ENCODE assay signal across 8 mouse cellular contexts in the genomic region with DNA sequence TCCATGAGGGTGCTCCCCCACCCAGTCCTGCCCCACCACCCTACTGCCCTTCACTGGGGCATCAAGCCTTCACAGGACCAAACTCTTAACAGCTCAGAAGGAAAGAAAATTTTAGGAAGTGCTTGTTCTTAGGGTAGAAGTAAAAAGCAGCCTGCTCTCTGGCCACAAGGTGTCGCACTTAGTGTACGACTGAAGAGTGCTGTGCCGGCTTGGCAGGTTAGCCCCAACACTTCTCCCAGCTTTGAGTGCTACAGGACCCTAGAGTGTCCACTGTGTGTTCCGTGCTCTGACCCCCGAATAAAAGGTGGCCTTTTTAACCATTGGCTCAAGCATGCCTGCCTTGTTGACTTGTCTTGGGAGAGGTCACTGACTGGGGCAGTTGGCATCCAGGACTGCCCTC. TPM values are rescaled to one million over a fixed set of nuclear protein-coding genes. Genes with fewer than 3 reads are reported as not detected.
DNase-seq lines count a peak whose midpoint lies in the region; ATAC-seq and TF ChIP-seq lines count a peak whose summit lies in the region.

No protein-coding gene starts in this region.

- no peak overlapping the region for H3K9ac ChIP-seq in limb, embryonic 12.5 days (replicated peaks)

- H3K27me3 ChIP-seq in kidney, adult 2 months (replicated peaks; ENCODE audit: control insufficient read depth, insufficient read depth, low read length): no peaks in the 10 kb centered on the region
- no peaks in the 10 kb centered on the region for H3K27me3 ChIP-seq in limb, embryonic 12.5 days

- 0 out of 2 replicates have a peak, but pooled peaks have one; percentile 34 for ATAC-seq in limb, embryonic 12.5 days (ENCODE audit: insufficient number of reproducible peaks, insufficient read depth, low FRiP score, low TSS enrichment, low read depth)
- ATAC-seq in monocyte, adult 5-6 weeks (replicated peaks; ENCODE audit: insufficient number of reproducible peaks, low FRiP score, low TSS enrichment, poor library complexity, severe bottlenecking): peak; percentile 69

- H3K4me3 ChIP-seq in kidney, adult 2 months (ENCODE audit: insufficient read depth, low read depth, low read length): no peak overlapping the region
- no peak overlapping the region for H3K4me3 ChIP-seq in limb, embryonic 12.5 days (replicated peaks)

- H3K36me3 ChIP-seq in kidney, adult 2 months (ENCODE audit: control insufficient read depth, insufficient read depth, low read length): peaks cover 2% of the 10 kb centered on the region
- H3K36me3 ChIP-seq in limb, embryonic 12.5 days: peaks cover 53% of the 10 kb centered on the region

- no peaks in the 10 kb centered on the region for H3K9me3 ChIP-seq in limb, embryonic 12.5 days

- peak; percentile 80 for TF ChIP-seq CTCF in kidney, adult 2 months (conservative IDR thresholded peaks at IDR 0.05; ENCODE audit: insufficient read depth, insufficient read length, low read depth, low read length)

- H3K27ac ChIP-seq in kidney, adult 2 months (ENCODE audit: insufficient read depth, low read depth, low read length): no peak overlapping the region
- no peak overlapping the region for H3K27ac ChIP-seq in limb, embryonic 12.5 days

- no peak for TF ChIP-seq POLR2A in kidney, adult 2 months (IDR thresholded peaks at IDR 0.05; ENCODE audit: low read depth, low read length)

- no peak overlapping the region for H3K4me2 ChIP-seq in limb, embryonic 12.5 days

- peak; percentile 36 to 45 for DNase-seq in urinary bladder, adult 18-20 months (ENCODE audit: low spot score in 2 of 2)
- DNase-seq in urinary bladder, postnatal 10 days (ENCODE audit: low spot score): no peak
- DNase-seq in cerebellum, postnatal 4 days (ENCODE audit: low spot score in 2 of 2): peak; percentile 47 to 68
- DNase-seq in gastrocnemius, postnatal 25 days: peak; percentile 46
- peak; percentile 79 for DNase-seq in kidney, adult 2 months
- DNase-seq in spleen, postnatal 36 days (ENCODE audit: low spot score in 2 of 2): peak; percentile 69 to 76

- WGBS in kidney, adult 2 months: 4% methylated on average over 5 of the region's 5 CpGs
- 11% methylated on average over 5 of the region's 5 CpGs for WGBS in limb, embryonic 12.5 days

- H3K4me1 ChIP-seq in kidney, adult 2 months (ENCODE audit: control insufficient read depth, insufficient read depth, low read length): 0 out of 2 replicates have a peak, but pooled peaks cover 4% of the 10 kb centered on the region
- peaks cover 22% of the 10 kb centered on the region for H3K4me1 ChIP-seq in limb, embryonic 12.5 days (replicated peaks)

RNA-seq across cellular contexts. Expression of gene C1qtnf12, which starts 2.8 kb away (rescaled TPM):
- 10 to 100 TPM; 14.7 to 16.1 TPM for total RNA-seq in gastrocnemius, postnatal 25 days (2021)
- polyA plus RNA-seq in kidney, adult 2 months (2012; rRNA removed): 104 and 107 TPM in 2 replicates
- 27.1 and 31.6 TPM in 2 replicates for polyA plus RNA-seq in limb, embryonic 12.5 days (2016; fragmentation: Nextera tagmentation; extraction: Ambion mirVana)
- 0.85 to 1.4 TPM in 2 of 3 replicates, not detected in the other for total RNA-seq in monocyte, adult 5-6 weeks (2017)

RNA-seq across cellular contexts. Expression of gene Ube2j2, which starts 15.6 kb away (rescaled TPM):
- total RNA-seq in gastrocnemius, postnatal 25 days (2021): 10 to 100 TPM; 50.2 to 50.8 TPM
- polyA plus RNA-seq in kidney, adult 2 months (2012; rRNA removed): 47.3 and 48.0 TPM in 2 replicates
- 165 and 169 TPM in 2 replicates for polyA plus RNA-seq in limb, embryonic 12.5 days (2016; fragmentation: Nextera tagmentation; extraction: Ambion mirVana)
- 79.0 to 128 TPM (median 101 TPM) in 3 replicates for total RNA-seq in monocyte, adult 5-6 weeks (2017)

RNA-seq across cellular contexts. Expression of gene B3galt6, which starts 33.2 kb away (rescaled TPM):
- 1 to 10 TPM; 1.2 to 1.6 TPM for total RNA-seq in gastrocnemius, postnatal 25 days (2021)
- polyA plus RNA-seq in kidney, adult 2 months (2012; rRNA removed): 4.5 and 5.0 TPM in 2 replicates
- 16.1 and 16.8 TPM in 2 replicates for polyA plus RNA-seq in limb, embryonic 12.5 days (2016; fragmentation: Nextera tagmentation; extraction: Ambion mirVana)
- 2.8 to 3.5 TPM (median 3.1 TPM) in 3 replicates for total RNA-seq in monocyte, adult 5-6 weeks (2017)

RNA-seq across cellular contexts. Expression of gene Sdf4, which starts 33.4 kb away (rescaled TPM):
- 10 to 100 TPM; 67.0 to 79.3 TPM for total RNA-seq in gastrocnemius, postnatal 25 days (2021)
- 55.1 and 60.4 TPM in 2 replicates for polyA plus RNA-seq in kidney, adult 2 months (2012; rRNA removed)
- 131 and 139 TPM in 2 replicates for polyA plus RNA-seq in limb, embryonic 12.5 days (2016; fragmentation: Nextera tagmentation; extraction: Ambion mirVana)
- 300 to 351 TPM (median 344 TPM) in 3 replicates for total RNA-seq in monocyte, adult 5-6 weeks (2017)

RNA-seq across cellular contexts. Expression of gene Tnfrsf4, which starts 54.4 kb away (rescaled TPM):
- total RNA-seq in gastrocnemius, postnatal 25 days (2021): under 1 TPM; 0.51 to 0.80 TPM
- 1.6 and 3.8 TPM in 2 replicates for polyA plus RNA-seq in kidney, adult 2 months (2012; rRNA removed)
- 0.84 and 0.92 TPM in 2 replicates for polyA plus RNA-seq in limb, embryonic 12.5 days (2016; fragmentation: Nextera tagmentation; extraction: Ambion mirVana)
- 1.8 to 6.6 TPM (median 5.3 TPM) in 3 replicates for total RNA-seq in monocyte, adult 5-6 weeks (2017)
